Mouse (Mus musculus) E14TG2a.4 (cell line): ENCODE measurements at regions not wholly inside any gene's neighbourhood (a gene's known extent, or its start where the extent isn't known, plus 50 kb on each side); places are given as distances from the start of the nearest gene placed in this dataset.
"Not testable (repeated sequence)": the region's sequence is repeated elsewhere in the genome, so short reads cannot be mapped to it uniquely, and the experiment has no call there.

Experiments used
- H3K27me3 ChIP-seq: 2 replicates; pipeline ENCODE4 v1.6.1; 2014; ENCODE audit warnings: low read length, control low read depth; ENCODE audit not compliant: insufficient read depth
- H3K36me3 ChIP-seq: 2 replicates; pipeline ENCODE4 v1.6.1; 2014; ENCODE audit warnings: low read length, control low read depth; ENCODE audit not compliant: insufficient read depth
- H3K4me1 ChIP-seq: replicated peaks from 2 replicates; pipeline ENCODE4 v1.6.1; 2014; ENCODE audit warnings: low read depth, low read length, control low read depth
- H3K4me3 ChIP-seq: replicated peaks from 2 replicates; pipeline ENCODE4 v1.5.1; 2014; ENCODE audit warnings: mild to moderate bottlenecking, low read length
- H3K9me3 ChIP-seq: 2 replicates; pipeline ENCODE4 v1.6.1; 2014; ENCODE audit warnings: low read length, control low read depth
- CTCF ChIP-seq: conservative IDR thresholded peaks from 2 replicates; pipeline ENCODE4 v1.5.1; 2014; ENCODE audit warnings: low read length
- NANOG ChIP-seq: IDR thresholded peaks from 2 replicates; pipeline ENCODE4 v1.6.1; 2014; ENCODE audit warnings: borderline replicate concordance, low read length, mixed read lengths
- POU5F1 ChIP-seq: IDR thresholded peaks from 2 replicates; pipeline ENCODE4 v1.6.1; 2014; ENCODE audit warnings: low read length, borderline replicate concordance

DNA sequence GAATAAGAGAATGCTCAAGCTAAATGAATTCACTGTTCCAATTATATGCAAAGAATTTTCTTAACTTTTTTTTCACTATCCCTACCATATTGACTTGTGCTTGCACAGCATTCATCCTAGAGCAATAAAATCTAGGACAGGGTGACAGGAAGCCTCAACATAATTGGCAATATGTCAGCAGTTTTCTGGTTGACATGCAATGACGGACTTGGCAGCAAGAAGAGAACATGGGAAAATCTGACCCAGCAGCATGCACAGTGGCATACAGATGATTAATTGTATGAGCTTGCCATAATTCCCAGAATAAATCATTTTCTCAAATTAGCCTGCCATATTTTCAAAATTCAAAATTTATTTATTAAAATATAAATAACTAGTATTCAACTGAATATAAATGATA lies 152.7 kb downstream of the Amy2a5 start:
- no peaks in the 10 kb centered on the region for H3K27me3 ChIP-seq
- peaks cover 17% of the 10 kb centered on the region for H3K9me3 ChIP-seq
- H3K4me1 ChIP-seq = no peaks in the 10 kb centered on the region
- TF ChIP-seq POU5F1 (no peak), CTCF (no peak), NANOG (no peak)
- no peak overlapping the region for H3K4me3 ChIP-seq
- no peaks in the 10 kb centered on the region for H3K36me3 ChIP-seq

DNA sequence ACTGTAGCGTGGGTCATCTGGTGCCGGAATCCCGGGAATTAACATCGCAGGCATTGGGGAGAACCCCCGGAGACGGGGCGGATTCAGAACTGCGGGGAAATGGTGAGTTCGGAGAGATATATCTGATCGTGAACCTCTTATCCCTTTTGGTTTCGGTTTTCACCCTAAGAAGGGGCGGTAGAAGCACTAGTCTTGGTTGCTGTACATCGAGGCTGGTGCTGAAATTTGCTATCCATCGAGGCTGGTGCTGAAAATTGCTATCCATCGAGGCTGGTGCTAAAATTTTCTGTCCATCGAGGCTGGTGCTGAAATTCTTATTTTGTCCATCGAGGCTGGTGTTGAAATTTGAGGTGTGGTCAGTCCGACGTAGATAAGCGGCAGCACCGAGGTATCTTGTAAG lies 167.8 kb downstream of the Amy2a5 start:
- not testable (repeated sequence) for H3K27me3 ChIP-seq, H3K4me3 ChIP-seq, H3K4me1 ChIP-seq, H3K36me3 ChIP-seq
- H3K9me3 ChIP-seq = peaks cover 73% of the 10 kb centered on the region

DNA sequence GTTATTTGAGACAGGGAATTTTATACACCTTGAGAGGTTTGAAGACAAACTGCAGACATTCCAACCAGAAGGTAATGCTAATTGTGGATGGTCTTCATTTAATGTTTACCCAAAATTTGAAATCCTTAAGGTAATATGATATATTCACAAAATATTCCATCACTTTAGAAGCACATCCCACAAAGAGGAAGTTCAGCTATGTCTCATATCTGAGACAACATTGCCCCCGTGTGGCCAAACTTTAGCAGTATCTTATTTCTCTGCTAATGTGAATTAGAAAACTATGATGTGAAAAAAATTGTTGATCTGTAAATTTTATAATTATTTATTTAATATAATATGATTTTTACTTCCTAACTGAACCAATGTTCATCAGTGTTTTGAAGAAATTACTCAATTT lies 177.9 kb downstream of the Amy2a5 start:
- Histone ChIP-seq H3K4me1 (no peaks in the 10 kb centered on the region), H3K27me3 (no peaks in the 10 kb centered on the region), H3K4me3 (no peak overlapping the region), H3K9me3 (no peaks in the 10 kb centered on the region), H3K36me3 (no peaks in the 10 kb centered on the region)
- TF ChIP-seq POU5F1 (no peak), NANOG (no peak), CTCF (peak; percentile 34)
